Mouse (Mus musculus) intestine, embryonic 15.5 days (tissue): ENCODE results near the gene Cyb5d2. TPM values are rescaled to one million over a fixed set of nuclear protein-coding genes. Genes with fewer than 3 reads are reported as not detected.
"Not testable (repeated sequence)": the region's sequence is repeated elsewhere in the genome, so short reads cannot be mapped to it uniquely, and the experiment has no call there.

Experiments used
- ATAC-seq: fragments of 200-750 bp; cut with Nextera tagmentation; 2 replicates; pipeline ENCODE4 v1.8.0; 2017; ENCODE audit warnings: moderate TSS enrichment, moderate library complexity
- H3K27ac ChIP-seq: fragments of 300-500 bp; sonication (generic); 2 replicates; pipeline ENCODE4 v1.5.1; 2015; ENCODE audit warnings: mild to moderate bottlenecking, inconsistent platforms
- H3K27me3 ChIP-seq: fragments of 300-500 bp; sonication (generic); replicated peaks from 2 replicates; pipeline ENCODE4 v1.6.1; 2015; ENCODE audit warnings: inconsistent platforms
- H3K36me3 ChIP-seq: fragments of 300-500 bp; sonication (generic); 2 replicates; pipeline ENCODE4 v1.6.1; 2015; ENCODE audit warnings: inconsistent platforms
- H3K4me1 ChIP-seq: fragments of 300-500 bp; sonication (generic); replicated peaks from 2 replicates; pipeline ENCODE4 v1.6.1; 2015; ENCODE audit warnings: inconsistent platforms
- H3K4me2 ChIP-seq: fragments of 300-500 bp; sonication (generic); replicated peaks from 2 replicates; pipeline ENCODE4 v1.6.1; 2015; ENCODE audit warnings: mild to moderate bottlenecking, inconsistent platforms
- H3K4me3 ChIP-seq: fragments of 300-500 bp; sonication (generic); replicated peaks from 2 replicates; pipeline ENCODE4 v1.5.1; 2015; ENCODE audit warnings: inconsistent platforms
- H3K9ac ChIP-seq: fragments of 300-500 bp; sonication (generic); 2 replicates; pipeline ENCODE4 v1.6.1; 2015; ENCODE audit warnings: inconsistent platforms
- H3K9me3 ChIP-seq: fragments of 300-500 bp; sonication (generic); 2 replicates; pipeline ENCODE4 v1.6.1; 2016; ENCODE audit warnings: inconsistent platforms
- WGBS: fragments of 180-500 bp; shearing (Covaris S2); methylation state at CpG from one replicate; pipeline ENCODE4 v1.1.7; 2015; 5-methylcytosine and 5-hydroxymethylcytosine counted together
- polyA plus RNA-seq: library from polyadenylated mRNA; unstranded; fragments of >200 nt; fragmentation: Nextera tagmentation; extraction: Ambion mirVana; gene quantifications from 2 replicates; pipeline ENCODE4 v1.2.1, GENCODE M21; 2015

Gene Cyb5d2
- polyA plus RNA-seq, 1 experiment from 2014 or later: 4.1 TPM

DNA sequence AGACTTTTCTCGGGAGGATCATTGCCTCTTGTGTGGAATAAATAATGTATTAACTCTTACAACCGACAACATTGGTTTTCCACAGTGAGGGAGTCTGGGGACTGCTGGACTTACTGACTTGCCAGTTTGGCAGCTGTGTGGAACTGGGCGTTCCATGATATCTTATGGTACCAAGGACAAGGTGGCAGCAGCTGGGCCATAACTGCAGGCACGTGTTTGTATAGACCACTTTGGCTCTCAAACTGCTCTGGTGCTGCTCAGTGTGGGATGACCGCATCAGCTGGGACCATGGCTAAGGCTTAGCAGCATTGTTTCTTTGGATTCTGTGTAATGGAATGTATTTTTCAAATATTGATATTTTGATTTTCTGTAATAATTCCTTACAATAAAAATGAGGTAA, 25.1 kb downstream of the Cyb5d2 start:
- 75% methylated on average over 5 of the region's 5 CpGs for WGBS
- ATAC-seq: no peak

DNA sequence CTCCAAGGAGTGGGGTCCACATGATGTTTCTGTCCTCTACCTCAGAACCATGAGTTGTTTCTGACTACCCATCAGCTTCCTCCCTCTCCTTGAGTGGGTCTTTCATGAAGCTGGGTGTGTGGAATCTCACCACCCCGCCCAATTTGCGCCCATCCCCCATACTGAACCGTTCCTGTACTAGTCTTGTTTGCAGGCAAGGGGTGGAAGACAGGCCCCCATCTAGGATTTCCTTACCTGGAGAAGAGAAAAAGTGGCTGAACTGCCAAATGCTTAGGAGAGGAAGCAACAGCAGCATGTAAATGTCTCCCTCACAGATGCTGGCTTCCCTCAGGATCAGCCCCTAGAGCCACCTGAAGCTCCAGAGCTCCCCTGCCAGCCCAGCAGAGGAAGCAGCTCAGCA, 25.6 kb downstream of the Cyb5d2 start:
- Histone ChIP-seq H3K4me3 (no peak overlapping the region), H3K27ac (no peak overlapping the region), H3K4me1 (0 out of 2 replicates have a peak, but pooled peaks cover 4% of the 10 kb centered on the region), H3K27me3 (no peaks in the 10 kb centered on the region), H3K36me3 (no peaks in the 10 kb centered on the region), H3K9me3 (no peaks in the 10 kb centered on the region), H3K4me2 (no peak overlapping the region), H3K9ac (no peak overlapping the region)
- no peak for ATAC-seq
- 91% methylated on average over 3 of the region's 3 CpGs for WGBS

More for the DNA sequence above, 25.1 kb downstream of the Cyb5d2 start:
- no peaks in the 10 kb centered on the region for H3K27me3 ChIP-seq
- no peak overlapping the region for H3K27ac ChIP-seq
- 0 out of 2 replicates have a peak, but pooled peaks cover 4% of the 10 kb centered on the region for H3K4me1 ChIP-seq
- no peak overlapping the region for H3K4me3 ChIP-seq
- H3K36me3 ChIP-seq: no peaks in the 10 kb centered on the region
- H3K9ac ChIP-seq: no peak overlapping the region
- H3K4me2 ChIP-seq: no peak overlapping the region
- no peaks in the 10 kb centered on the region for H3K9me3 ChIP-seq

DNA sequence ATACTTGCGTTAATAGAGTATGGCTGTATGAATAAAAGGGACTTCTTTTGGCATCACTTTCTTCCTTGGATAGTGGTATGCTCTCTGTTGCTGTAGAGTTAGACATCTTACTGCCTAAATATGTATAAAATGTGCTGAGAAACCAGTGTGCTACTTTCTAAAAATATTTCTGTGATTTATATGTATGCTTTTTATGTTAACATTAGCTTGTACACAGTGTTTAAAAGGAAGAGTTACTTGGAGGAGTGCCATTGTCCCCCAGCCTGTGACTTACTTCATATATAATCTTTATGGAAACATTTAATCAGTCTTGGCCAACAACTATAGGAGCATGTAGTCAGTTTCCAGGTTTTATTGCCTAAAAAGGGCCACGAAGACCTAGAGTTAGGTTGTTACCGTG, 26.9 kb downstream of the Cyb5d2 start:
- no peak overlapping the region for H3K9ac ChIP-seq
- WGBS: 63% methylated on average over 3 of the region's 3 CpGs
- no peak overlapping the region for H3K4me3 ChIP-seq
- no peaks in the 10 kb centered on the region for H3K9me3 ChIP-seq
- 0 out of 2 replicates have a peak, but pooled peaks have one; percentile 34 for ATAC-seq
- no peak overlapping the region for H3K4me2 ChIP-seq
- 0 out of 2 replicates have a peak, but pooled peaks cover 4% of the 10 kb centered on the region for H3K4me1 ChIP-seq
- H3K36me3 ChIP-seq: peaks cover 6% of the 10 kb centered on the region; the same call in 1 of the 2 replicates
- H3K27ac ChIP-seq: 0 out of 2 replicates have a peak overlapping the region, but pooled peaks have one; percentile 13
- no peaks in the 10 kb centered on the region for H3K27me3 ChIP-seq

DNA sequence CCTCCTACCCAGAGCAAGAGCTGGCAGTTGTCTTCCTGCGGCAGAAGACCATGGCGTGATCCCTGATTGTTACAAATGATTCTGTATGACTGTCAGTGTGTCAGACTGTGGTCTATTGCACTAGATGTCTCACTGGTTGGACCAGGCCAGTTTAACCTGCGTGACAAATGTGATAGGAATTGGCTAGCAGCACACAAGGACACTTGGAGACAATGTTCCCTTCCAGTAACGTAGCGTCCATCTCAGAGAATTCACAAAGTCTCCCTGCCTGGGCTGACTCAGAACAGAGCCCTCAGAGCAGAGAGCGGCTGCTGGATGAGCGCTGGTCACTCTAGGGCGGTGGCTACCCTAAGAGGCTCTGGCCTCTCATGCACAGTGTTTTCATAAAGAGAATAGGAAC, 28.2 kb downstream of the Cyb5d2 start:
- no peak overlapping the region for H3K4me3 ChIP-seq
- H3K36me3 ChIP-seq: peaks cover 6% of the 10 kb centered on the region; the same call in 1 of the 2 replicates
- no peak overlapping the region for H3K9ac ChIP-seq
- no peaks in the 10 kb centered on the region for H3K27me3 ChIP-seq
- H3K4me1 ChIP-seq: 0 out of 2 replicates have a peak, but pooled peaks cover 4% of the 10 kb centered on the region
- no peak overlapping the region for H3K4me2 ChIP-seq
- no peak for ATAC-seq
- WGBS: 90% methylated on average over 8 of the region's 8 CpGs
- 0 out of 2 replicates have a peak overlapping the region, but pooled peaks have one; percentile 61 for H3K27ac ChIP-seq
- H3K9me3 ChIP-seq: no peaks in the 10 kb centered on the region

DNA sequence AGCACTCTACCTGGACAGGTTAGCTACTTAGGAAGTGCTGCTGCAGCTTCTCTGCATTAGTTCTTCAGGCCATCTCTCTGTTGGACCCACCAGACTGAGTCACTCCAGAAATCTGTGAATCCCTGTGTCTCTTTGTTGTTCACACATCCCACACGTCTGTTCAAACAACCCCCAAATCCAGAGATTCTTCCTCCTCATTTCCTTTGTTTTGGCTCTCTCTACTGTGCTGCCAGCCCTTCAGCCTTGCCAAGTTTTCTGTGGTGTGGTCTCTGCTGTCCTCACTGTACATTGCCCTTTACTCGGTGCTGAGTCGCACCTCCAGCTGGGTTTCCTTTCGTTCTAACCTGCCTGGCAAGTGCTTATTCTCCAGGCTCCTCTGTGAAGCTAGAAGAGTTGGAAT, 31.7 kb downstream of the Cyb5d2 start:
- H3K27ac ChIP-seq: no peak overlapping the region
- no peaks in the 10 kb centered on the region for H3K27me3 ChIP-seq
- WGBS: 87% methylated on average over 4 of the region's 4 CpGs
- H3K4me3 ChIP-seq: no peak overlapping the region
- H3K9me3 ChIP-seq: no peaks in the 10 kb centered on the region
- H3K36me3 ChIP-seq: peaks cover 29% of the 10 kb centered on the region
- no peak overlapping the region for H3K9ac ChIP-seq
- no peak overlapping the region for H3K4me2 ChIP-seq
- no peak for ATAC-seq
- 0 out of 2 replicates have a peak, but pooled peaks cover 4% of the 10 kb centered on the region for H3K4me1 ChIP-seq

DNA sequence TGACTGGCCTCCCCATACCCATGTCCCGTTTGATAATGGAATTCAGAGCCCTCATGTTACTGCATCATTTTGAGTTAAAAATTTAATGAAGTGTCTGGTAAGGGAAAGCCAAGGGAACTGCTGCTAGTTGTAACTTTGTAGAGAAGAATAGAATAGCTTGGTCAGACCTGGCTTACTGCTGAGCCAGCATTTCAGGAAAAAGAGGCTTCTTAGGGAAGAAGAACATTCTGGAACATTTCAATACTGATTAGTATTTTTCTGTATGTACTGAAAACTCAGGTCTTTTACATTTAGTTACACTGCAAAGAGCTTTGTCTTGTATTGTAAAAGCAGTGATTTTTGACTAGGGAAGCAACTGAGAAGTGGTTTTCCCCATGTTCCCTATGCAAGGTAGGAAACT, 35.2 kb downstream of the Cyb5d2 start:
- ATAC-seq: no peak
- 94% methylated on average over 1 of the region's 1 CpGs for WGBS
- H3K27me3 ChIP-seq: no peaks in the 10 kb centered on the region
- H3K4me1 ChIP-seq: no peaks in the 10 kb centered on the region
- no peak overlapping the region for H3K4me2 ChIP-seq
- peaks cover 34% of the 10 kb centered on the region for H3K36me3 ChIP-seq
- H3K4me3 ChIP-seq: no peak overlapping the region
- no peaks in the 10 kb centered on the region for H3K9me3 ChIP-seq
- no peak overlapping the region for H3K9ac ChIP-seq
- no peak overlapping the region for H3K27ac ChIP-seq

DNA sequence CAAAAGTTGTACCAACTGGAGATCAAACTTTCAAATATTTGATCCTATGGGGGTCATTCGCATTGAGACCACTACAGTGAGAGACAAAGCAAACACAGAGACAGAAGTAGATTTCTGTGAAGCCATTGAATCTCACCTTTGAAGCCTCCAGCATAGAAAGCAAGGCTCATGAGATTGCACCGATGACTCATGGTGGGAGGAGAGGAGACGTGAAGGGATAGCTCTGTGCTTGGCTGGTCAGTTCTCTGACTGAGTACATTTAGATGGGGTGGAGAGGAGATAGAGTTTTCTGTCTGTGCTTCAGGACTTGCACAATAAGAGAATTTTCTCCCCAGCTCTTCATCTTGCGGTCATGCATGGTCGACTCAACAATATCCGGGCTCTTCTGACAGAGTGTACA, 36.4 kb downstream of the Cyb5d2 start:
- no peak overlapping the region for H3K9ac ChIP-seq
- H3K4me3 ChIP-seq: no peak overlapping the region
- no peak overlapping the region for H3K27ac ChIP-seq
- no peak for ATAC-seq
- H3K4me1 ChIP-seq: no peaks in the 10 kb centered on the region
- H3K27me3 ChIP-seq: no peaks in the 10 kb centered on the region
- WGBS: 91% methylated on average over 6 of the region's 6 CpGs
- no peaks in the 10 kb centered on the region for H3K9me3 ChIP-seq
- H3K36me3 ChIP-seq: peaks cover 32% of the 10 kb centered on the region
- H3K4me2 ChIP-seq: no peak overlapping the region

DNA sequence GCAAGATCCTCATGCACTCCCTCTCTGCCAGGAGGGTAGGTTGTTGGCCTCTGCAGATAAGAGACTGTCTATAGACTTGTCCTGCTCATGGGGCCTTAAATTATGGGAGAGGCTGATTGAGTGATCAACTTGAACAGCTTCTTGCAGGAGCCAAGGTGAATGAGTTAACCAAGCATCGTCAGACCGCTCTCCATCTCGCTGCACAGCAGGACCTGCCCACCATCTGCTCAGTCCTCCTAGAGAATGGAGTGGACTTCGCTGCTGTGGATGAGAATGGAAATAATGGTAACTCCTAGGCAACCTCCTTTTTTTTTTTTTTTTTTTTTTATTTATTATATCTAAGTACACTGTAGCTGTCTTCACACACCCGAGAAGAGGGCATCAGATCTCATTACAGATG, 37.6 kb downstream of the Cyb5d2 start:
- 96% methylated on average over 5 of the region's 5 CpGs for WGBS

DNA sequence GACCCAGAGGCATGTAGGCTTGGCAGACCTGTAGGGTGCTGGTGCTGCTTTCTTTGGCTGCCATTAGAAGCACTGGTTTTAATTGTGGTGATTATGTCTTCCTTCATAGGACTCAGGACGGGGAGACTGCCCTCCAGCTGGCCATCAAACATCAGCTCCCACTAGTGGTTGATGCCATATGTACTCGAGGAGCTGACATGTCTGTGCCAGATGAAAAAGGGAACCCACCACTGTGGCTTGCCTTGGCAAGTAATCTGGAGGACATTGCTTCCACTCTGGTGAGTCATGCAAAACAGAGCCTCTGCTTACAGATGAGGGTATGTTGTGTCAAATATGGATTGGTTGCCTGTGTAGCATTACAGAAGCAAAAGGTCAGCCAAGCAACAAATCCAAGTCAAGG, 44.0 kb downstream of the Cyb5d2 start:
- no peaks in the 10 kb centered on the region for H3K27me3 ChIP-seq
- H3K4me2 ChIP-seq: no peak overlapping the region
- H3K4me3 ChIP-seq: no peak overlapping the region
- no peak for ATAC-seq
- WGBS: 50% methylated on average over 2 of the region's 2 CpGs
- peaks cover 33% of the 10 kb centered on the region for H3K36me3 ChIP-seq
- H3K27ac ChIP-seq: no peak overlapping the region
- H3K9ac ChIP-seq: no peak overlapping the region
- H3K9me3 ChIP-seq: no peaks in the 10 kb centered on the region
- no peaks in the 10 kb centered on the region for H3K4me1 ChIP-seq

More for the DNA sequence above, 37.6 kb downstream of the Cyb5d2 start:
- Histone ChIP-seq H3K27ac (no peak overlapping the region), H3K36me3 (peaks cover 36% of the 10 kb centered on the region), H3K9me3 (no peaks in the 10 kb centered on the region), H3K4me3 (no peak overlapping the region), H3K4me2 (no peak overlapping the region), H3K4me1 (no peaks in the 10 kb centered on the region), H3K27me3 (no peaks in the 10 kb centered on the region), H3K9ac (no peak overlapping the region)
- ATAC-seq: no peak

DNA sequence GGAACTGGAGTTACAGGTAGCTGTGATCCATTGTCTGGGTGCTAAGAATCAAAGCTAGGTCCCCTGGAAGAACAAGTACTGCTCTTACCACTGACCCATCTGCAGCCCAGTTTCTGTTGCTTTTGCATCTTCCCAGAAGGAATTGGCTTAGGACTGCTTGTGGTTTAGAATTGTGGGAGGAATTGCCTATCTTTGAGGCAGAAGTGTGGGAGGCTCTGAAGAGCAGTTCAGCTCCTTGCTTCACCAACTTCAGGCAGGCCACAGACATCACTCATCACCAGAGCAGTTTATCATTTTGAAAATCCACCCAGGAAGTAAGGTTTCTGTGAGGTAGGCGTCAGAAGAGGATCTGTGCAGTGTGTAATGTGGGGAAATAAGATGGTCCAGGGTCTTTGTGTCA, 56.9 kb downstream of the Cyb5d2 start:
- H3K9ac ChIP-seq: no peak overlapping the region
- no peak for ATAC-seq
- WGBS: 90% methylated on average over 1 of the region's 1 CpGs
- H3K4me3 ChIP-seq: no peak overlapping the region
- H3K27me3 ChIP-seq: no peaks in the 10 kb centered on the region
- H3K27ac ChIP-seq: no peak overlapping the region
- H3K4me1 ChIP-seq: no peaks in the 10 kb centered on the region
- peaks cover 6% of the 10 kb centered on the region; the same call in 1 of the 2 replicates for H3K36me3 ChIP-seq
- no peaks in the 10 kb centered on the region for H3K9me3 ChIP-seq
- no peak overlapping the region for H3K4me2 ChIP-seq

DNA sequence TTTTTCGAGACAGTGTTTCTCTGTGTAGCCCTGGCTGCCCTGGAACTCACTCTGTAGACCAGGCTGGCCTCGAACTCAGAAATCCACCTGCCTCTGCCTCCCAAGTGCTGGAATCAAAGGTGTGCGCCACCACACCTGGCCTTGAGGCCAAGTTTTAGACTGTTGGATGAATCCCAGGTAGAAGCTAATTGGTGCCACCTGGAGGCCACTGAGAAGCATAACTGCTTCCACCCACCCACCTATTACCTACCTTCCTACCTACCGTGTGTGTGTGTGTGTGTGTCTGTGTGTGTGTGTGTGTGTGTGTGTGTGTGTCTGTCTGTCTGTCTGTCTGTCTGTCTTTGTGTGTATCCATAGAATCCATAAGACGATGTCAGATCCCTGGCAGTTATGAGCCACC, 58.4 kb downstream of the Cyb5d2 start:
- not testable (repeated sequence) for H3K9ac ChIP-seq, H3K27ac ChIP-seq, H3K9me3 ChIP-seq, ATAC-seq, H3K27me3 ChIP-seq, H3K4me2 ChIP-seq, H3K4me1 ChIP-seq, H3K4me3 ChIP-seq
- 89% methylated on average over 5 of the region's 5 CpGs for WGBS
- H3K36me3 ChIP-seq: peaks cover 10% of the 10 kb centered on the region; the same call in 1 of the 2 replicates

DNA sequence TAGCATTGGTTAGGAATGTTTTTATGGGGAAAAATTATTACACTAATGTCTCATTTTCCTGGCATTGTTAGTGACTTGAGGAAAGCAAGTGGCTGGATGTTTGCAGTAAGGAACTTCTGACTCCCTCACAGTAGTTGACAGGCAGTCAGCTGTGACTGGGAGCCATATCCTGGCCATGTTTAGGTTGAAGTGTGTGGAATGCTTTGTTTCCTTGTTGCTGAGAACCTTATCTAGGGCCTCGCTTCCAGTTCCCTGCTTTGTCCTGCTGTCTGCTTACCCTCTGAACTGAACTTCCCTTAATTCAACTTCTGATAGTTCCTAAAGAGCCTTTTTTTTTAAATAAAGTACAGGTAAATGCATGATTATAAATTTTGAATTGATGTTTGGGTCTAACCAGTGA, 59.6 kb downstream of the Cyb5d2 start:
- no peaks in the 10 kb centered on the region for H3K4me1 ChIP-seq
- H3K27ac ChIP-seq: no peak overlapping the region
- H3K27me3 ChIP-seq: no peaks in the 10 kb centered on the region
- H3K4me3 ChIP-seq: no peak overlapping the region
- H3K9ac ChIP-seq: no peak overlapping the region
- no peak overlapping the region for H3K4me2 ChIP-seq
- WGBS: 71% methylated on average over 1 of the region's 1 CpGs
- no peaks in the 10 kb centered on the region for H3K9me3 ChIP-seq
- ATAC-seq: no peak
- H3K36me3 ChIP-seq: peaks cover 12% of the 10 kb centered on the region; the same call in 1 of the 2 replicates

DNA sequence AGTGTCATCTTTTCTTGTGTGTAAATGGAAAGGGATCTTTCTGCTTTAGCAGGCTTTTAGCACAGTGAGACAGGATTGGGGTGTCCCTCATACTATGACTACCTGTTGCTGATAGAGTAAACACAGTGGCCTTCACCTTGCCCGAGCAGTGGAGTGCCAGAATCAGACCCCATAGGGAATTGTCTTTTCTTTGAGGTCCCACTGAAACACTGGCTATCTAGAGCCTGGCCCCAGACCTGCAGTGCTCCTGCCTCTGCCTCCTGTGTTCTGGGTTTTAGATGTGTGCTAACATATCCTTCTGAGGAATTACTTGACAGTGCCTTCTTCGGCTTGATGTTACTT, 60.5 kb downstream of the Cyb5d2 start:
- ATAC-seq: no peak
- Histone ChIP-seq H3K9me3 (no peaks in the 10 kb centered on the region), H3K27ac (no peak overlapping the region), H3K4me2 (no peak overlapping the region), H3K36me3 (peaks cover 19% of the 10 kb centered on the region; the same call in 1 of the 2 replicates), H3K4me3 (no peak overlapping the region), H3K9ac (no peak overlapping the region), H3K4me1 (no peaks in the 10 kb centered on the region), H3K27me3 (no peaks in the 10 kb centered on the region)
- 86% methylated on average over 2 of the region's 2 CpGs for WGBS
